Mouse (Mus musculus) kidney, adult 11 months (tissue): ENCODE measurements around the gene 6030408B16Rik.

ENCODE experiments used
- DNase-seq: peaks from one replicate; pipeline ENCODE4 v3.0.0; 2022

The 6030408B16Rik gene

GRCm38 (mm10) chr15:101293025-101293621 is at the start of gene 6030408B16Rik:
Gene 6030408B16Rik (plus strand): TSS chr15:101293212.
- DNase-seq = no peak

DNA sequence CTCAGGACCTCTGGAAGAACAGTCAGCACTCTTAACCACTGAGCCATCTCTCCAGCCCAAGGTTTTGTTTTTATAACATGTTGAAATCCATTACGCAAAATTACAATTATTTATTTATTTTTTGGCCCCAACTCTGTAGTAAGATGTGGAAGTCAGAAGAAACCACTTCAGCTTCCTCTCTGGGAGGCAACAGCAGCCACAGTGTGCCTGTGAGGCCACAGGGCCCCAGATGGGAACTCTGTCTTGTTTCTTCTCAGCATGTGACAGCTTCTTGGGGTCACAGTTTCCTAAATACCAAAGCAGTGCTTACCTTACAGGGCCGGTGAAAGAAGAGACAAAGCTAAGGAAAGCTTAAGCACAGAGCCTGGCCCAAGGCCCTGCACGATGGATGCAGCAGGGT is 49.0 kb upstream of the 6030408B16Rik start:
- DNase-seq = no peak

GRCm38 (mm10) chr15:101246231-101247154 is 46.5 kb upstream of the 6030408B16Rik start:
- peak; percentile 98 for DNase-seq

- DNase-seq = no peak
Measured at GRCm38 (mm10) chr15:101247155-101247498, 45.9 kb upstream of the 6030408B16Rik start.

DNA sequence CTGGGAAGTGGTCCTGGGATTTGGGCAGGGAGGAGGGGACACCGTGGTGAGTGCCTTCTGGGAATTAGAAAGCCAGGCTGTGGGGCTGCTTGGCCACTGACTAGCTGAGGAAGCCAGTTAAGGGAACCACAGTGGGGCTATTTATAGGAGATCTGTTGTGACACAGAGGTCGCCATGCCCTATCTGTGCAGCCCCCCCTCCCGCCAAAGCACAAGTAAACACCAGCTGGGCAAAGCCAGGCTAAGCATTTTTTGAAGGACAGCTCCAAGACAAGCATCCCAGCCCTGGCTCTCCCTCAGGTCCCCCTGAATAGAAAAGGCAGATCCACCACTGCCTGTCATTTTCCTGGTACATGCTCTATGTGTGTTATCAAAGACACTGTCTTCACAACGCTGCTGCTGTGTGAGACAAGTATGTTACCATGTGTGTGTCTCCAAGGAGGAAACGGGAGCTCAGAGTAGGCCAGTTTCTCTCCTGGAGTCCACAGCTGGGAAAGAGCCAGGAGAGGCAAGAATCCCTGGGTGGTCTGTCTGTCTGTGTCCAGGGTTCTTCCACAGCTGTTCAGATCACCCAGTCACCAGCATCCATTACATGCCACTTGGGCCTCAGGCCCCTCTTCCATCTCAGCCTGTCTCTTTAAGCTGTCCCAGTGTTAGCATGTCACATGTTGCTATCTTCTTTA is 44.8 kb upstream of the 6030408B16Rik start:
- no peak for DNase-seq

- no peak for DNase-seq
Measured at GRCm38 (mm10) chr15:101250220-101250800, 42.7 kb upstream of the 6030408B16Rik start.

- no peak for DNase-seq
Measured at GRCm38 (mm10) chr15:101251930-101252329, 41.1 kb upstream of the 6030408B16Rik start.

DNA sequence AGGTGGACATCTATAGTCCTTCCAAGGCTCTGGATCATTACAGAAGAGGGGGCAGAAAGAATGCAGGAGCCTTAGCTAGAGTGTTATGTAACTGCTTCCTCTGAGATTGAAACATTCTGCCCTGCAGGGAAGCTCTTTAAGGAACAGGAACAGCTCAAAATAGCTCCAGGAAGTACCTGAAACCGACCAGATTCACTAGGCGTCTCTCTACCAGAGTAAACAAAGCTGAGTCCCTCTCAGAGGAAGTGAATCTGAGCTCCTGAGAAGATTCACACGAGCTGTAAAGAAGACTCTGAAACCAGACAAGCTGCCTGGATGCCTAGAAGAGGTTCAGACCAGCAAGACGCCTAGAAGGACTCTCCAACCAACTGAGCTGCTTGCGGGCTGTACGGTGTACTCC is 40.4 kb upstream of the 6030408B16Rik start:
- DNase-seq = no peak

DNA sequence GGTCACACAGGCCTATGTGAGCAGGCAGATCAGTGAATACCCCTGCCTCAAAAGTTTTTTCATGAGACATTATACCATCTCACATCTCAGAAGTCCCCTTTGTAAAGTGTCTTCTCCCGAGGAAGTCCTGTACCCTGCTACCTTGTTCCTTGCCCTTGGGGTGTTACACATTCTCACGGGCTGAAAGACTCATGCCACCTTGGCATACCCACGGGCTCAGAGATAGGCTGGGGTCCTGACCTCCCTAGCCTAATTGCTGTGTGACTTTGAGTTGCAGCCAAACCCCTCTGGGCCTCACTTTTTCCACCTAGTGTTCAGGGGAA is 39.5 kb upstream of the 6030408B16Rik start:
- DNase-seq = no peak

DNA sequence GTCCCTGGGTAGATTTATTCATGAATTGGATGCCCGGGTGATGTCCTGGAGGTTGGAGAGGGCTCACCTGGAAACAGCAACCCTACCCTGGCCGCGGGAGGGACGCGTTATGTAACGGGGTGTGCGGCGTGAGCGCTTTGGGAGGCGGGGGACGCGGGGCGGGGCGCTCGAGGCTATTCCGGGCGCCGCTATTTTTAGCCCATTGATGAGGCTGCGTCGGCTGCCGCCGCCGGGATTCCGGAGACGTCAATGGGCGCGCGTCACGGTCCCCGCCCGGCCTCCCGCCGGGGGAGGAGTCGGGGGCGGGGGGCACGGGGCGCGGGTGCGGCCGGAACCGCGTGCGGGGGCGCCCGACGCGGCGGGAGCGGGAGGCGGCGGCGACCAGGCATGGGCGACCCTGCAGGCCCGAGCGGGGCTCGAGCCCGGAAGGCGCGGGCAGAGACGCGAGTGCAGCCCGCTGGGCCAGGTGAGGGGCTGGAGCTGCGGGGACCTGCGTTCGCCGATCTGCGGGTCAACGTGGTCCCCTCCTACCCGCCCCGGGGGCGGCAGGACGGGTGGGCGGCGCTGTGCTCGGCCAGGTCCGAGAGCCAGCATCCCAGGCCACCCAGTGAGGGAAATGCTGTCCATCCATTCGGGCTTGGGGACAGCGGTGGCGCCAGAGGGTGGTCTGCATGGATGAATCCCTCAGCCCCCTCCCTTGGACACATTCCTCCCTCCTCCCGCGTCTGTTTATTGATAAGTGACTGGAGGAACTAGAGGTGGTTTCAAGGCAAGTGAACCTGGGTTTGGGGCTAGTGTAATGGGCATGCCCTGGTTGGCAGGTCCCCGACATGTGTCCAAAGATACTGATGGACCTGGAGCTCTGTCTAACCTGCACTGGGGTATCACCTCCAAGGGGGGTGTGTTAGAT is 38.9 kb upstream of the 6030408B16Rik start, which contains the start of gene Nr4a1:
Nr4a1 (plus strand) TSS at position 384 of the 910 bp plus-strand sequence.
- peak; percentile 77 for DNase-seq

- no peak for DNase-seq
Measured at GRCm38 (mm10) chr15:101255842-101256462, 37.1 kb upstream of the 6030408B16Rik start.

DNA sequence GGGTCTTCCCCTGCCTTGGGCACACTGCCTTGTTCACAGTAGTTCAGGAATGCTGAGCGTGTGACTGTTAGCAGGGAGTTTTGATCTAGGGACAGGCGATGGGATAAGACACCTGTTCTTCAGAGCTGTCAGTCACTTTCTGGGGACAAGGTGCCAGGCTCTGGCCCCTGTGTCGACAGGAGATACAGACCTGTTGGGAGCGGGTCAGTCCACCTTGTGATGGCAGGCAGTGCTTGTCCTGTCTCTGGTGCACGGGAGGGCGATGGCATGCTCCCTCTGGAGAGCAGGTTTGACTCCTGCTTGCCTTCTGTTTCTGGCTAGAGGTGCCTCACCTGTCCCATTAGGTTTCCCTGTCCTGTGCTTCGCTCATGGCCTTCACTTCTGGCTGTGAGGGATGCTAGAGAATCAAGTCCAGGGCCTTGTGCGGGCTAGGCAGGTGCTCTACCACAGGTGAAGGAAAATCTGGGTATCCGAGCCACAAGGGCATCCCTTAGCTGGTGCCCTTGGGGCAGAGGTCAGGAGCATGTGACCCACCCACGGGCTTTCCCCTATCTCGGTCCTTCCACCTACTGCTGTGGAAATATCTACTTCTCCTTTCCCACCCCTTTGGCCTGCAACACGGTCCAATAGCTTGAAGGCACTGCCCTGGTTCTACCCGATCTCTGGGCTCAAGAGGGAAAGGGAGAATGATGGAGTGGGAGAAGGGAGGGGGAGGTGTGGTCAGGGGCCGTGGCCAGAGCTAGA is 36.4 kb upstream of the 6030408B16Rik start:
- no peak for DNase-seq

DNA sequence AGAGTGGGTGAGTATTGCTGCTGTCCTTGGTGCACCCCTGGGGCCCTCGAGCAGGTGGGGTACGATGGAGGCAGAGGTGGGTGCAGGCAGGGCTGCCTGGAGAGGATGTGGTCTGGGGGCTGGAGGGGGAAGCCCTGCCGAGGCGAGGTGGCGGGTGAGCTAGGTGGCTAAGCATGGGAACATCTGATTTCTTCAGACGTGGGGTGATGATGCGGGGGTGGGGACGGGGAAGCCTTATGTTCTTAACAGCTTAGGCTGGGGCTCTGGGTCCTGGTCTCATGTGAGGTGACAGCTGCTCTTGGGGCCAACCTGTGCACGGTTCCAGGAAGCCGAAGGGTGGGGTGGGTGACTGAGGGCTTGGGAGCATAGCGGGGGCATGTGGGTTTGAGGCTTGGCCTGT is 34.6 kb upstream of the 6030408B16Rik start:
- DNase-seq = no peak

GRCm38 (mm10) chr15:101259922-101260321 is 33.1 kb upstream of the 6030408B16Rik start:
- no peak for DNase-seq

DNA sequence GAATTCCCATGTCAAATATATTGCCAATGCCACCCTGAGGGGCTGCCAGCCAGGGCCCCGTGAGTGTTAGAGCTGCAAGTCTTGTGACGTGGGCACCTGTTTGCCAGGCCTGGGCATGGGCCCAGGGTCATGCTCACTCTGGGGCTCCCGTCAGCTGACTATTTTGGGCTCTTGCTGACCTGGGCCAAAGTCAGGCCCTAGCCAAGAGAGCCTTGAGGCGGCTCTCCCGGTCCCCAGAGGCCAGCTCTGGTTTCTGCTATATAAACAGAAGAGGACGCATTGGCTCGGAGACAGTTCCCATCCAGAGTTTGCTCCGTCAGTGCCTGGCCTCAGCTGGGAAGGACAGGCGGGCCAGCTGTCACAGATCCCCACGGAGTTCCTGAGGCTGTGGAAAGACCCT is 32.6 kb upstream of the 6030408B16Rik start:
- DNase-seq = peak; percentile 78

DNA sequence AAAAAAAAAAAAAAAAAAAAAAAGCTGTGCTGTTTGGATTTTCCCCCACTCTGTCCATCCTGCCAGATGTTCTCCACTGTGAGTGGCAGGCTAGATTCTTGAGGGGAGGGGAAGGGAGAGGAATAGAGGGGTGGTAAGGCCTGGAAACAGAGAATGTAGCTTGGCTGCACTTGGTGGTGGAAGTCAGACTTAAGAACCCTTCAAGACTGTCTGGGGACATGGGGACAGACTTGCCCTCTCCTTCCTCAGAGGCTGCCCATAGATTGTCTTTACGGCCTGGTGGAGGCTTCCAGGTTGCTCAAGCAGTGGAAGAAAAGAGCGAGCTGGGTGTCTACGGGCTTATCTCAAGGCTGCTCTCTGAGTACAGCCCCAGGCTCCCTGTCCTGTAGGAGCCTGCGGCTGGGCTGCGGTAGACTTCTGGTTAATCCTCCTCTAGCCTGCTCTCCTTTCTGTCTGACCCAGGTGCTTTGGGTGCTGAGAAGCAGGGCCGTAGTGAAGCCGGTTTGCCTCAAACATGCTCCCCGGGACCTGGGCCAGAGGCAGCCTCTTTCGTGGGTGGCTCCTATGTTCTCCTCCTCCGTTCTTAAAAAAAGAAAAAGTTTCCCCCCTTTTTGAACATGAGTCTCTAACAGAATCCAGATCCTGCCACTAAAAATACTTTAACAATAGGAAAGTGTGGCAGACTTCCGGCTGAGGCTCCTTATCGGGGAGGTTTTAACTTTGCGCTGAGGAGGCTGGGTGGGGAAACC is 32.0 kb upstream of the 6030408B16Rik start:
- DNase-seq = no peak

GRCm38 (mm10) chr15:101262502-101262901 is 30.5 kb upstream of the 6030408B16Rik start:
- no peak for DNase-seq

DNA sequence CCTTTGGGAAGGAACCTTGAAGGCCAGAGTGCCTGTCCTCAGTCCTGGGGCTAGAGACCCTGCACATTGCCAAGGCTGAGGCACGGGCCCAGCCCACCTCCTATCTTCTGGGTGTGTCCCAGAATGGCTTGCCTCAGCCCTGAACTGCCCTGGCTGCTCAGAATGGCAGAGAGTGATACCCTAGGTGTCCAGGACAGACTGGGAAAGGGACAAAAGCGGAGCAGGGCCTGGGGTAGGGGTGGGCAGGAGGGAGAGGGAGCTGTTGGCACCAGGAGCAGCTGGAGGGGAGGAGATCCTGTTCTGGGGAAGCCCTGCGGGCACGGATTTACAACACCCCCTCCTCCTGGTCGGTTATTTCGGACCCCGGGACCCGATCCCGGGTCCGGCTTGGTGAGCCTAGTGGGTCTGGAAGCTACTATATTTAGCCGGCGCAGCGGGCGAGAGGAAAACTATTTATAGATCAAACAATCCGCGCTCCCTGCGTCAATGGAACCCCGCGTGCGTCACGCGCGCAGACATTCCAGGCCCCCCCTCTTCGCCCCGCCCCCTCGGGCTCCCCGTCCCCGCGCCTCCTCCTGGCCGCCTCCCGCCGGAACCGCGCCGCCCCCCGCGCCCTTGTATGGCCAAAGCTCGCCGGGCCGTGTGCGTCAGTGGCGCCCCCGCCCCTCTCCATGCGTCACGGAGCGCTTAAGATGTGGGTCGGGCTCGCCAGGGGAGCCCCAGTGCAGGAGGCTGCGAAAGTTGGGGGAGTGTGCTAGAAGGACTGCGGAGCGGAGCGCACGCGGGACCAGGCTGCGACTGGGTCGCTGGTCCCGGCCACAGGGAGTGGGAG is 26.7 kb upstream of the 6030408B16Rik start:
- DNase-seq = peak; percentile 87
